Mouse (Mus musculus): ENCODE results near the gene Stx18. TPM values are rescaled to one million over a fixed set of nuclear protein-coding genes. Genes with fewer than 3 reads are reported as not detected.
A peak's percentile ranks its signal among the peaks of the same experiment; 100 is the strongest.

Gene Stx18
- polyA plus RNA-seq, 1 experiment, result 2.3 TPM

- H3K9me3 ChIP-seq (ENCODE audit: control insufficient read depth, low read length), result no peaks in the 10 kb centered on the region
- no peaks in the 10 kb centered on the region for H3K36me3 ChIP-seq (ENCODE audit: control insufficient read depth)
- no peaks in the 10 kb centered on the region for H3K4me1 ChIP-seq (ENCODE audit: control insufficient read depth)
- no peaks in the 10 kb centered on the region for H3K27me3 ChIP-seq (ENCODE audit: control insufficient read depth)
- TF ChIP-seq GATA1 (IDR thresholded peaks at IDR 0.05; ENCODE audit: low read length), result no peak
- TF ChIP-seq TAL1 (IDR thresholded peaks at IDR 0.05; ENCODE audit: low read length), result no peak
- H3K4me3 ChIP-seq (replicated peaks), result no peak overlapping the region
These were observed 108.0 kb downstream of the Stx18 start for GRCm38 (mm10) chr5:38146524-38146923.

- Histone ChIP-seq H3K4me3 (replicated peaks) (no peak overlapping the region), H3K9me3 (ENCODE audit: control insufficient read depth, low read length) (peaks cover 2% of the 10 kb centered on the region; the same call in 1 of the 2 replicates), H3K27me3 (ENCODE audit: control insufficient read depth) (no peaks in the 10 kb centered on the region), H3K4me1 (ENCODE audit: control insufficient read depth) (no peaks in the 10 kb centered on the region), H3K36me3 (ENCODE audit: control insufficient read depth) (no peaks in the 10 kb centered on the region)
- TF ChIP-seq GATA1 (IDR thresholded peaks at IDR 0.05; ENCODE audit: low read length) (no peak), TAL1 (IDR thresholded peaks at IDR 0.05; ENCODE audit: low read length) (no peak)
These were observed 112.7 kb downstream of the Stx18 start for GRCm38 (mm10) chr5:38151264-38151663.

DNA sequence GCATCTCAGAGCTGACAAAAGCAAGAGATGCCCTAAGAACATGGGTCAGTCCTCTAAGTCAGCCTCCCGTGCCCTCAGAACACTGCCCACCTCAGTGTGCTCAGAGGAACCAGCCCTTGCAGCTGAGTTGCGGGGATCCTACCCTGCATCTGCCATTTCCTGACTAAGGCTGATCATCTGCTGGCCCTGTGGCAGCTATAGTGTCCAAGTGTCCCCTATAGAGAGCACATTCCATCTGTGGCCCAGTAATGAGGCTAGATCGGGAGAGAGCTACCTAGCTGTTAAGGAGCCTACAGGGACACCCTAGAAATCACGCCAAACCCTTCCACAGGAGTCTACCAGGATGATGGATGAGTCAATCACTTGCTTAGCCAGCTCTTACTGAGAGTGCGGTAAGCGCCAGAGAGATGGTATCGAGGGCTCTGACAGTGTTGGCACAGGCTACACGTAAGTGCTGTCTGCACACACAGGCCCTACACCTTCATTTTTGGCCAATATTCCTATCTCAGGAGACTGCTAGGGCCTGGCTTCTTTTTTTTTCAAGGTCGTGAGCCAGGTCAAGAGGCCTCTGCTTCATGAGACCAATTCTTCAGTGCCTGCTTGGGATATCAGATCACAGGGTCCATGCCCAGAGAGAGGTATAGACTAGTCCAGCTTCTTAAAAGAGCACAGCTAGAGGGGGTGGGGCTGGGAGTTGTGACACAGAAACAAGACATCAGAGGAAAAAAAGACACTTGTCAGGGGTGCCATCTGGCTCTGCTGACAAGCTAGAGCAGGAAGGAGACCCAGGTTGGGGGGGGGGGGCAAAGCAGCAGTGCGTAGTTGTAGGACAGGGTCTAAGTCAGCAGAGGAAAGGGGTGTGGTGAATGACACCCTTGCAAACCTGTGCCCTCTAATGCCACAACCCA is 113.9 kb downstream of the Stx18 start:
- no peak for TF ChIP-seq GATA1 (IDR thresholded peaks at IDR 0.05; ENCODE audit: low read length)
- H3K9me3 ChIP-seq (ENCODE audit: control insufficient read depth, low read length), result peaks cover 2% of the 10 kb centered on the region; the same call in 1 of the 2 replicates
- H3K27me3 ChIP-seq (ENCODE audit: control insufficient read depth), result peaks cover 5% of the 10 kb centered on the region
- H3K36me3 ChIP-seq (ENCODE audit: control insufficient read depth), result no peaks in the 10 kb centered on the region
- H3K4me3 ChIP-seq (replicated peaks), result no peak overlapping the region
- H3K4me1 ChIP-seq (ENCODE audit: control insufficient read depth), result no peaks in the 10 kb centered on the region

- TF ChIP-seq GATA1 (IDR thresholded peaks at IDR 0.05; ENCODE audit: low read length), result no peak
- TF ChIP-seq TAL1 (IDR thresholded peaks at IDR 0.05; ENCODE audit: low read length), result no peak
- Histone ChIP-seq H3K9me3 (ENCODE audit: control insufficient read depth, low read length) (peaks cover 2% of the 10 kb centered on the region; the same call in 1 of the 2 replicates), H3K36me3 (ENCODE audit: control insufficient read depth) (no peaks in the 10 kb centered on the region), H3K4me1 (ENCODE audit: control insufficient read depth) (no peaks in the 10 kb centered on the region), H3K27me3 (ENCODE audit: control insufficient read depth) (peaks cover 17% of the 10 kb centered on the region), H3K4me3 (replicated peaks) (no peak overlapping the region)
These were observed 115.1 kb downstream of the Stx18 start for GRCm38 (mm10) chr5:38153636-38154035.

GRCm38 (mm10) chr5:38157481-38158020 is 119.0 kb downstream of the Stx18 start:
- no peaks in the 10 kb centered on the region for H3K4me1 ChIP-seq (ENCODE audit: control insufficient read depth)
- peaks cover 44% of the 10 kb centered on the region for H3K27me3 ChIP-seq (ENCODE audit: control insufficient read depth)
- TF ChIP-seq TAL1 (IDR thresholded peaks at IDR 0.05; ENCODE audit: low read length), result no peak
- no peak for TF ChIP-seq GATA1 (IDR thresholded peaks at IDR 0.05; ENCODE audit: low read length)
- peaks cover 2% of the 10 kb centered on the region; the same call in 1 of the 2 replicates for H3K9me3 ChIP-seq (ENCODE audit: control insufficient read depth, low read length)
- no peaks in the 10 kb centered on the region for H3K36me3 ChIP-seq (ENCODE audit: control insufficient read depth)
- H3K4me3 ChIP-seq (replicated peaks), result no peak overlapping the region

GRCm38 (mm10) chr5:38158501-38158946 is 120.0 kb downstream of the Stx18 start:
- Histone ChIP-seq H3K36me3 (ENCODE audit: control insufficient read depth) (no peaks in the 10 kb centered on the region), H3K4me1 (ENCODE audit: control insufficient read depth) (no peaks in the 10 kb centered on the region), H3K9me3 (ENCODE audit: control insufficient read depth, low read length) (peaks cover 2% of the 10 kb centered on the region; the same call in 1 of the 2 replicates), H3K4me3 (replicated peaks) (no peak overlapping the region), H3K27me3 (ENCODE audit: control insufficient read depth) (peaks cover 44% of the 10 kb centered on the region)
- TF ChIP-seq TAL1 (IDR thresholded peaks at IDR 0.05; ENCODE audit: low read length) (no peak), GATA1 (IDR thresholded peaks at IDR 0.05; ENCODE audit: low read length) (no peak)

GRCm38 (mm10) chr5:38158947-38159633 is 120.5 kb downstream of the Stx18 start:
- H3K4me1 ChIP-seq (ENCODE audit: control insufficient read depth), result no peaks in the 10 kb centered on the region
- no peak for TF ChIP-seq TAL1 (IDR thresholded peaks at IDR 0.05; ENCODE audit: low read length)
- peak overlapping the region; percentile 36 for H3K4me3 ChIP-seq (replicated peaks)
- peaks cover 44% of the 10 kb centered on the region for H3K27me3 ChIP-seq (ENCODE audit: control insufficient read depth)
- H3K36me3 ChIP-seq (ENCODE audit: control insufficient read depth), result no peaks in the 10 kb centered on the region
- peaks cover 2% of the 10 kb centered on the region; the same call in 1 of the 2 replicates for H3K9me3 ChIP-seq (ENCODE audit: control insufficient read depth, low read length)

GRCm38 (mm10) chr5:38159634-38160413 is 121.3 kb downstream of the Stx18 start, which contains the start of gene Nsg1:
Gene Nsg1, minus strand, starts transcription at chr5:38159907.
- no peaks in the 10 kb centered on the region for H3K9me3 ChIP-seq (ENCODE audit: control insufficient read depth, low read length)
- H3K4me3 ChIP-seq (replicated peaks), result peak within 1 kb of the TSS; percentile 36
- H3K4me1 ChIP-seq (ENCODE audit: control insufficient read depth), result no peaks in the 10 kb centered on the region
- H3K27me3 ChIP-seq (ENCODE audit: control insufficient read depth), result peaks cover 44% of the 10 kb centered on the region
- TF ChIP-seq GATA1 (IDR thresholded peaks at IDR 0.05; ENCODE audit: low read length) (no peak), TAL1 (IDR thresholded peaks at IDR 0.05; ENCODE audit: low read length) (no peak)
- H3K36me3 ChIP-seq (ENCODE audit: control insufficient read depth), result no peaks in the 10 kb centered on the region
